Mouse (Mus musculus) left cerebral cortex, adult 11 months (tissue): ENCODE measurements around the gene Fibp.

Experiments used
- DNase-seq: peaks from one replicate; pipeline ENCODE4 v3.0.0; 2022; ENCODE audit warnings: low spot score

Fibp gene

GRCm38 (mm10) chr19:5463791-5464562, 3.6 kb downstream of the Fibp start:
- DNase-seq = no peak

GRCm38 (mm10) chr19:5465037-5465436, 4.6 kb downstream of the Fibp start:
- DNase-seq = no peak

- no peak for DNase-seq
Observed at GRCm38 (mm10) chr19:5466916-5467500, 6.6 kb downstream of the Fibp start.

- no peak for DNase-seq
Observed at GRCm38 (mm10) chr19:5468374-5468773, 8.0 kb downstream of the Fibp start, which contains the start of gene Ctsw. TSS of gene Ctsw (minus strand) at chr19:5468507.

DNA sequence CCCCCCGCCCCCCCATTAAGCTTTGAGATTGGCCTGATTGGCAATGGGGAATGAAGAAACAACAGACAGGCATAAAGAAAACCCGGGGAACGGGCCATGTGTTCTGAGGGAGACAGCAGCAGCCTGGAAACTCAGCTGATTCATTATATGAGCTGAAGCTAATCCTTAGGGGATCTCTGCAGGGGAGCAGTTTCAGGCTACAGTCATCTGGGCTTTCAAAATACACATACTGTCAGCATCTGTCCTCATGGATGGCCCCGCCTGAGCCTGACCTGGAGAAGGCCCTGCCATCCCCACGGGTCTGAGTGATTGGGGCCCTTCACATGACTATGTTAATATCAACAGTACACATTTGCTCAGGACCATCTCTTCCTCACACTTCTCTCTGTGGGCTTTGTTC, 11.4 kb downstream of the Fibp start:
- DNase-seq = no peak

DNA sequence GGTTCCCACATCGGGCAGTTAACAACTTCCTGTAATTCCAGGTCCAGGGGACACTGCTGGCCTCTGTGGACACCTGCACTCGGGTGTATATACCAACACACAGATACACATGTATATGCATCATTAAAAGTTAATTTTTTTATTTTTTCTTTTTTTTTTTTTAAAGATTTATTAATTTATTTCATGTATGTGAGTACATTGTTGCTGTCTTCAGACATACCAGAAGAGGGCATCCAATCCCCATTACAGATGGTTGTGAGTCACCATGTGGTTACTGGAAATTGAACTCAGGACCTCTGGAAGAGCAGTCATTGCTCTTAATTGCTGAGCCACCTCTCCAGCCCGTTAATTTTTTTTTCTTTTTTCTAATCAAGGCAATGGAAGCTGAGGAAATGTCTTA, 12.4 kb downstream of the Fibp start:
- DNase-seq = no peak

DNA sequence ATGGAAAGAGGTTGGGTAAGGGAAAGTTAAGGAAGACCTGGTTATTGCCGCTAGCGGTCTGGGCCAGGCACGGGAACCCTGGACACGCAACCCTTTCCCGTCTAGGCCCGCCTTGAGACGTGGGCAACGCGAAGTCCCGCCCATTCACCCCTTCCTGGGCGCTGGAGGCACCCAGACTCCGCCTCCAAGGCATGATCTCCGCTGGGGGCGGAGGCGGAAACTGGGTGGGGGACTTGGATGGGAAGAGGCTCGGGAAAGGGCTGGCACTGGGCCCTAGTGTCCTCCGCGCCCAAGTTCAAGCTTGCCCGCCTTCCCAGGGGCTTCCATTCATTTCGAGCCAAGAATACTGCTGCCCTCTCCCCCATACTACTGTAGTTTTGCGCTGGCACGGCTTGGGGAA, 13.3 kb downstream of the Fibp start, which contains the start of gene Efemp2:
Efemp2 (plus strand) TSS at position 235 of the 400 bp plus-strand sequence.
- no peak for DNase-seq

GRCm38 (mm10) chr19:5474281-5475068, 14.1 kb downstream of the Fibp start:
- no peak for DNase-seq

- no peak for DNase-seq
Observed at GRCm38 (mm10) chr19:5475069-5475714, 14.8 kb downstream of the Fibp start.

DNA sequence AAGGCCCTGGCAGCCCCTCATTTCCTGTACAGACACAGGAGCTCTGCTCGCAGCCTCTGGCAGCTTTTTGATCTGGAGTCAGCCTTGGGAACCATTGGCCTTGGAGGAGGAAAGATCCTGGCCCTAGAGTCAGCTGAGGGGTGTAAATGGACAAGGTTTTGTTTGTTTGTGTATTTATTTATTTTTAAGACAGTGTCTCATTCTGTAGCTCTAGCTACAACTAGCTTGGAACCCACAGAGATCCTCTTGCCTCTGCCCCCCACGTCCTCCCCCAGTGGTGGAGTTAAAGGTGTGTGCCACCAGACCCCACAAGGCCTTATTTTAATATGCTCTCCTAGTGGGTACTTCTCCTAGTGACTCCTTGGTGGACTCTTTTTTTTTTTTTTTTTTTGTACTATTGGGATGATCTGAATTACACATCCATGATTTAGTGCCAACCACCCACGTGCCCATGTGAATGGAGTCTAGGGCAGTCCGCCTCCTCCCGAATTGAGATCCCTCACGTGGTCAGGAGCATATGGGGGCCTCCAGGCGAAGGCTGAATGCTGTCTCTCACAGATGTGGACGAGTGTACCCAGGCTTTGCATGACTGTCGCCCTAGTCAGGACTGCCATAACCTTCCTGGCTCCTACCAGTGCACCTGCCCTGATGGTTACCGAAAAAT, 16.7 kb downstream of the Fibp start:
- no peak for DNase-seq

DNA sequence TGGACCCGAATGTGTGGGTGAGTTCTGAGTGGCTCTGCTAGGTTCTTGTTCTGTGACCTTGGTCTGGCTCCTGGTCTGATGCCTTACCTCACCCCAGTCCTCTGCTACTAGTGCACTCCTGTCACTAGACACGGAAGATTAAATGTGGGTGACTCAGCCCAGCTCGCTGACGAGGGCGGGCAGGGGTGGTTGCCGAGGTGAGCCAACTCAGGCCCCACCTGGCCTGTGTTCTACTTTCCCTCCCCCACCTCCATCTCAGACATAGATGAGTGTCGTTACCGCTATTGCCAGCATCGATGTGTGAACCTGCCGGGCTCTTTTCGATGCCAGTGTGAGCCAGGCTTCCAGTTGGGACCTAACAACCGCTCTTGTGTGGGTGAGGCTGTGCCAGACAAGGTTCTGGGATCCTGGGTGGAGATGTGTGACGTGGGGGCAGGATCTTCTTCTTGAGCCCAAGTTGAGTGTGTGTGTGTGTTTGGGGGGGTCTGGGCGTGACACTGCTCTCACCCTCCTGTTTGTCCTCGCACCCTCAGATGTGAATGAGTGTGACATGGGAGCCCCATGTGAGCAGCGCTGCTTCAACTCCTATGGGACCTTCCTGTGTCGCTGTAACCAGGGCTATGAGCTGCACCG, 17.4 kb downstream of the Fibp start:
- DNase-seq = no peak

GRCm38 (mm10) chr19:5480016-5480415, 19.6 kb downstream of the Fibp start:
- no peak for DNase-seq

DNA sequence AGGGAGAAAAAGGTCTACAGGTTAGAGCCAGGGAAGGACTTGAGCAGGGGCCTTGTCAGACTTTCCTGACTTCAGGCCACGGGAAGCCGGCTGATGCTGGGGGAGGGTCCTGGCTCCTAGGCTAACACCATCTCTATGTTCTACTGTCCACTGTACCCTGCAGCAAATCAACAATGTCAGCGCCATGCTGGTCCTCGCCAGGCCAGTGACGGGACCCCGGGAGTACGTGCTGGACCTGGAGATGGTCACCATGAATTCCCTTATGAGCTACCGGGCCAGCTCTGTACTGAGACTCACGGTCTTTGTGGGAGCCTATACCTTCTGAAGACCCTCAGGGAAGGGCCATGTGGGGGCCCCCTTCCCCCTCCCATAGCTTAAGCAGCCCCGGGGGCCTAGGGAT, 21.0 kb downstream of the Fibp start:
- DNase-seq = no peak

GRCm38 (mm10) chr19:5483386-5484359, 23.3 kb downstream of the Fibp start:
- DNase-seq = no peak

- DNase-seq = no peak
Observed at GRCm38 (mm10) chr19:5484496-5484895, 24.1 kb downstream of the Fibp start.

GRCm38 (mm10) chr19:5485371-5485770, 25.0 kb downstream of the Fibp start:
- no peak for DNase-seq

GRCm38 (mm10) chr19:5485821-5486220, 25.4 kb downstream of the Fibp start:
- no peak for DNase-seq

- DNase-seq = no peak
Observed at GRCm38 (mm10) chr19:5486286-5486685, 25.9 kb downstream of the Fibp start.

- DNase-seq = no peak
Observed at GRCm38 (mm10) chr19:5486771-5487170, 26.4 kb downstream of the Fibp start.
